8 mouse cellular contexts compared by ENCODE assay signal in the genomic region with DNA sequence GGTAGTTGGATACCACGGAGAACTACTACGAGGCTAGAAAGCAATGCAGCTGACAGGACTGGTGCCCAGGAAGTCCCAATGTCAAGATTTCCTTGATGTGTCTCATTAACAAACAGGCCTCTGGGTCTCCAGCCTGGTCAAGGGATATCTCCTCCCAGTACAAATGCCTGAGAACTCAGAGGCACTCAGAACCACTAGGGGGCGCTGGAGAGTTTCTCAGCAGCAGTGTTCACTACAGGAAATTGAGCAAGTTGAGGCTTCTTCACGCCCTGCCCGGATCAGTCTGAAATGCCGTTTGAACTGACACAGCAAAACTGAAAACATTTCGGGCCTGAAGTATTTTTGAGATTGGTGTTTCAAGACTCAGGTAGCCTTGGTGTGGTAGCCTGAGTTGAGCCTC. TPM values are rescaled to one million over a fixed set of nuclear protein-coding genes. Genes with fewer than 3 reads are reported as not detected.
A peak's percentile ranks its signal among the peaks of the same experiment; 100 is the strongest.
DNase-seq lines count a peak whose midpoint lies in the region; ATAC-seq and TF ChIP-seq lines count a peak whose summit lies in the region.

No protein-coding gene starts in this region.

- peak; percentile 88 for DNase-seq in brain, adult 2 months (ENCODE audit: low read depth, low spot score)
- peak; percentile 95 for DNase-seq in heart, embryonic 10.5 days (ENCODE audit: low spot score)
- DNase-seq in layer of hippocampus, adult 11-12 months (ENCODE audit: low spot score) = peak; percentile 90
- peak; percentile 96 for DNase-seq in retina, embryonic 14.5 days (ENCODE audit: low spot score)
- peak; percentile 95 for DNase-seq in thymus, postnatal 4 days

- H3K27me3 ChIP-seq in E14TG2a.4 (ENCODE audit: insufficient read depth, low read length) = peaks cover 86% of the 10 kb centered on the region
- H3K27me3 ChIP-seq in heart, embryonic 10.5 days (ENCODE audit: insufficient read depth, poor library complexity, severe bottlenecking) = peaks cover 46% of the 10 kb centered on the region
- peaks cover 54% of the 10 kb centered on the region for H3K27me3 ChIP-seq in lung, embryonic 15.5 days

- H3K9ac ChIP-seq in lung, embryonic 15.5 days = no peak overlapping the region

- peaks cover 23% of the 10 kb centered on the region for H3K9me3 ChIP-seq in E14TG2a.4 (ENCODE audit: low read length)
- H3K9me3 ChIP-seq in heart, embryonic 10.5 days = no peaks in the 10 kb centered on the region
- H3K9me3 ChIP-seq in lung, embryonic 15.5 days = no peaks in the 10 kb centered on the region

- WGBS in heart, embryonic 10.5 days = 5% methylated on average over 7 of the region's 7 CpGs
- WGBS in lung, embryonic 15.5 days = 2% methylated on average over 7 of the region's 7 CpGs

- H3K4me1 ChIP-seq in E14TG2a.4 (replicated peaks; ENCODE audit: low read depth, low read length) = peaks cover 50% of the 10 kb centered on the region
- peaks cover 45% of the 10 kb centered on the region for H3K4me1 ChIP-seq in heart, embryonic 10.5 days
- peaks cover 30% of the 10 kb centered on the region for H3K4me1 ChIP-seq in lung, embryonic 15.5 days

- H3K4me3 ChIP-seq in E14TG2a.4 (replicated peaks; ENCODE audit: low read length) = no peak overlapping the region
- no peak overlapping the region for H3K4me3 ChIP-seq in heart, embryonic 10.5 days
- H3K4me3 ChIP-seq in lung, embryonic 15.5 days = no peak overlapping the region

- no peak overlapping the region for H3K4me2 ChIP-seq in lung, embryonic 15.5 days

- no peak overlapping the region for H3K27ac ChIP-seq in heart, embryonic 10.5 days
- no peak overlapping the region for H3K27ac ChIP-seq in lung, embryonic 15.5 days

- no peaks in the 10 kb centered on the region for H3K36me3 ChIP-seq in E14TG2a.4 (ENCODE audit: insufficient read depth, low read length)
- H3K36me3 ChIP-seq in heart, embryonic 10.5 days = peaks cover 3% of the 10 kb centered on the region; the same call in 1 of the 2 replicates
- no peaks in the 10 kb centered on the region for H3K36me3 ChIP-seq in lung, embryonic 15.5 days

- peak; percentile 92 for TF ChIP-seq CTCF in E14TG2a.4 (conservative IDR thresholded peaks at IDR 0.05; ENCODE audit: low read length)

- ATAC-seq in erythroblast, adult 5-6 weeks (replicated peaks; ENCODE audit: low FRiP score, poor library complexity, severe bottlenecking) = peak; percentile 49; the same call in 1 of the 2 replicates
- peak; percentile 20; the same call in 1 of the 2 replicates for ATAC-seq in lung, embryonic 15.5 days (ENCODE audit: borderline replicate concordance, extremely low read depth, low FRiP score, low TSS enrichment)

RNA-seq across cellular contexts. Expression of gene Col13a1, which starts 1.5 kb away (rescaled TPM):
- not detected in 2 replicates for total RNA-seq in erythroblast, adult 5-6 weeks (2015; ENCODE audit: low replicate concordance)
- total RNA-seq in erythroblast, adult 5-6 weeks (2017; ENCODE audit: low replicate concordance) = not detected in 2 replicates
- 12.3 and 17.7 TPM in 2 replicates for polyA plus RNA-seq in heart, embryonic 10.5 days (2016; fragmentation: Nextera tagmentation; extraction: Ambion mirVana)
- polyA plus RNA-seq in lung, embryonic 15.5 days (2015; fragmentation: Nextera tagmentation; extraction: Ambion mirVana) = 32.3 and 32.6 TPM in 2 replicates
